Mouse (Mus musculus): ENCODE measurements around the gene E2f2.

E2f2 gene

GRCm38 (mm10) chr4:136240123-136240522, 67.9 kb downstream of the E2f2 start:
- DNase-seq (ENCODE audit: low read depth, low spot score) = no peak

GRCm38 (mm10) chr4:136240955-136241354, 68.8 kb downstream of the E2f2 start:
- DNase-seq (ENCODE audit: low read depth, low spot score) = no peak

- DNase-seq (ENCODE audit: low read depth, low spot score) = peak; percentile 63
These were observed 70.0 kb downstream of the E2f2 start for GRCm38 (mm10) chr4:136242065-136242703.

- DNase-seq (ENCODE audit: low read depth, low spot score) = no peak
These were observed 70.5 kb downstream of the E2f2 start for GRCm38 (mm10) chr4:136242728-136243127.

GRCm38 (mm10) chr4:136244208-136244607, 72.0 kb downstream of the E2f2 start:
- no peak for DNase-seq (ENCODE audit: low read depth, low spot score)

Data from CD4-positive, CD25-positive, alpha-beta regulatory T cell, adult 2 months (primary cell).